Mouse (Mus musculus): ENCODE results near the gene Olfr61. TPM values are rescaled to one million over a fixed set of nuclear protein-coding genes. Genes with fewer than 3 reads are reported as not detected.

Olfr61 gene
- polyA plus RNA-seq, 1 experiment from 2014 or later: not detected

Other genes starting within 250 kb of the Olfr61 start
- not detected in 2 replicates for gene Olfr531, start 226.1 kb upstream of the Olfr61 start, polyA plus RNA-seq (2014; fragmentation: Nextera tagmentation; extraction: Ambion mirVana)
- gene Olfr532, start 207.3 kb upstream of the Olfr61 start, polyA plus RNA-seq (2014; fragmentation: Nextera tagmentation; extraction: Ambion mirVana): not detected in 2 replicates
- gene Olfr533, start 165.6 kb upstream of the Olfr61 start, polyA plus RNA-seq (2014; fragmentation: Nextera tagmentation; extraction: Ambion mirVana): not detected in 2 replicates
- gene Olfr535, start 144.8 kb upstream of the Olfr61 start, polyA plus RNA-seq (2014; fragmentation: Nextera tagmentation; extraction: Ambion mirVana): not detected in 2 replicates
- not detected in 2 replicates for gene Olfr536, start 121.6 kb upstream of the Olfr61 start, polyA plus RNA-seq (2014; fragmentation: Nextera tagmentation; extraction: Ambion mirVana)
- not detected in 2 replicates for gene Olfr538, start 61.1 kb upstream of the Olfr61 start, polyA plus RNA-seq (2014; fragmentation: Nextera tagmentation; extraction: Ambion mirVana)
- not detected in 2 replicates for gene Olfr46, start 27.7 kb upstream of the Olfr61 start, polyA plus RNA-seq (2014; fragmentation: Nextera tagmentation; extraction: Ambion mirVana)
- gene Olfr53, start 17.5 kb downstream of the Olfr61 start, polyA plus RNA-seq (2014; fragmentation: Nextera tagmentation; extraction: Ambion mirVana): not detected in 2 replicates
- not detected in 2 replicates for gene Olfr539, start 31.0 kb downstream of the Olfr61 start, polyA plus RNA-seq (2014; fragmentation: Nextera tagmentation; extraction: Ambion mirVana)
- gene Olfr45, start 53.0 kb downstream of the Olfr61 start, polyA plus RNA-seq (2014; fragmentation: Nextera tagmentation; extraction: Ambion mirVana): not detected in 2 replicates
- gene Olfr541, start 68.3 kb downstream of the Olfr61 start, polyA plus RNA-seq (2014; fragmentation: Nextera tagmentation; extraction: Ambion mirVana): not detected in 2 replicates
- not detected in 2 replicates for gene Cyp2e1, start 134.8 kb downstream of the Olfr61 start, polyA plus RNA-seq (2014; fragmentation: Nextera tagmentation; extraction: Ambion mirVana)
- 0.22 TPM in 1 of 2 replicates, not detected in the other for gene Syce1, start 158.9 kb downstream of the Olfr61 start, polyA plus RNA-seq (2014; fragmentation: Nextera tagmentation; extraction: Ambion mirVana)
- gene Zfp941, start 193.2 kb downstream of the Olfr61 start, polyA plus RNA-seq (2014; fragmentation: Nextera tagmentation; extraction: Ambion mirVana): 6.5 and 7.7 TPM in 2 replicates
- gene Urah, start 206.0 kb downstream of the Olfr61 start, polyA plus RNA-seq (2014; fragmentation: Nextera tagmentation; extraction: Ambion mirVana): 0.34 TPM in 1 of 2 replicates, not detected in the other
- not detected in 2 replicates for gene Scgb1c1, start 216.6 kb downstream of the Olfr61 start, polyA plus RNA-seq (2014; fragmentation: Nextera tagmentation; extraction: Ambion mirVana)
- not detected in 2 replicates for gene Odf3, start 218.8 kb downstream of the Olfr61 start, polyA plus RNA-seq (2014; fragmentation: Nextera tagmentation; extraction: Ambion mirVana)
- gene Gm45785, start 227.4 kb downstream of the Olfr61 start, polyA plus RNA-seq (2014; fragmentation: Nextera tagmentation; extraction: Ambion mirVana): not detected in 2 replicates
- 73.3 and 82.2 TPM in 2 replicates for gene Ric8a, start 228.0 kb downstream of the Olfr61 start, polyA plus RNA-seq (2014; fragmentation: Nextera tagmentation; extraction: Ambion mirVana)
- 27.4 and 31.1 TPM in 2 replicates for gene Bet1l, start 228.6 kb downstream of the Olfr61 start, polyA plus RNA-seq (2014; fragmentation: Nextera tagmentation; extraction: Ambion mirVana)